Mouse (Mus musculus) cerebellum, postnatal 25 days (tissue): ENCODE measurements around the gene Cmtm1.
"Not testable (repeated sequence)": the region's sequence is repeated elsewhere in the genome, so short reads cannot be mapped to it uniquely, and the experiment has no call there.

Experiments
- DNase-seq, 2 experiments: peaks; one replicate each; pipeline ENCODE4 v3.0.0; 2021; ENCODE audit warnings: mixed read lengths in 2 of 2

Gene Cmtm1

GRCm38 (mm10) chr8:104313311-104313710, 3.4 kb upstream of the Cmtm1 start:
- DNase-seq = no peak

DNA sequence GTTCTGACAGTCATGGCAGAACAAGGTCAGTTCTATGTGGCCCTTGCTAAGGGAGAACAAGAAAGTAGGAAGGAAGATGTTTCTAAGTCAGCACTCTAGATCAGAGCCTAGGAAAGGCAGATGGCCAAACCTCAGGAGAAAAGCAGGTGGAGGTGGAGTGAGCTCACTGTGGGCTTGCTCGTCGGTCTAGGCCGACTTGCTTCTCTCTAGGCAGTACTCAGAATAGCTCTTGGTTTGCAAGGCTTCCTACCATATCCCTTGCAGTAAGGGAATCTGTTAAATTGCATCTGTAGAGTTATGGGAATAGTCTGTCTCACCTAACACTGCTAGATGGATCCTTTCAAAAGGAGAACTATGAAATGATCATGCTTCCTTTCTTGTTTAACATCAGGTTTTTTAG, 2.1 kb upstream of the Cmtm1 start:
- not testable (repeated sequence) for DNase-seq

- DNase-seq = not testable (repeated sequence)
Measured at GRCm38 (mm10) chr8:104308341-104308740, 1.6 kb downstream of the Cmtm1 start.

- DNase-seq = no peak
Measured at GRCm38 (mm10) chr8:104304962-104305361, 5.0 kb downstream of the Cmtm1 start.

- not testable (repeated sequence) for DNase-seq
Measured at GRCm38 (mm10) chr8:104302536-104302935, 7.4 kb downstream of the Cmtm1 start.

DNA sequence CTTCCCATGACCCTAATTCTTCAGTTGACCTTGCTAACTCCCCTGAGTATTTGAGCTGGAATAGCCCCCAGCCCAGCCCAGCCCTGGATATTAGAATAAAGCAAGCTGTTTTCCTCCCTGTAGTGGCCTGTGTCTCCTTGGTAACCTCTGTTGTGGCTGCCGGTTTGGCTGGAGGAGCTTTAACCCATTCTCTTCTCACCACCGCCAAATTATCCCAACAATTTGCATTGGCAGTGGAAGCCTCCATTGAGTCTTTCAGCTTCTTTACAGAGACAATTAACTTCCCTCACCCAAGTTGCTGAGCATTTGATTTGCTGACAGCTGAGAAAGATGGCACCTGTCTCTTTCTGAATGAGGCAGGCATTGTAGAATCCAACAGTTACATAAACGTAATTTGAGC, 8.4 kb downstream of the Cmtm1 start:
- DNase-seq = not testable (repeated sequence)

GRCm38 (mm10) chr8:104294396-104294795, 15.5 kb downstream of the Cmtm1 start:
- DNase-seq = no peak

GRCm38 (mm10) chr8:104293081-104293480, 16.9 kb downstream of the Cmtm1 start, which contains the start of gene Cmtm2a:
Gene Cmtm2a, minus strand, starts transcription at chr8:104293181.
- DNase-seq = not testable (repeated sequence)

DNA sequence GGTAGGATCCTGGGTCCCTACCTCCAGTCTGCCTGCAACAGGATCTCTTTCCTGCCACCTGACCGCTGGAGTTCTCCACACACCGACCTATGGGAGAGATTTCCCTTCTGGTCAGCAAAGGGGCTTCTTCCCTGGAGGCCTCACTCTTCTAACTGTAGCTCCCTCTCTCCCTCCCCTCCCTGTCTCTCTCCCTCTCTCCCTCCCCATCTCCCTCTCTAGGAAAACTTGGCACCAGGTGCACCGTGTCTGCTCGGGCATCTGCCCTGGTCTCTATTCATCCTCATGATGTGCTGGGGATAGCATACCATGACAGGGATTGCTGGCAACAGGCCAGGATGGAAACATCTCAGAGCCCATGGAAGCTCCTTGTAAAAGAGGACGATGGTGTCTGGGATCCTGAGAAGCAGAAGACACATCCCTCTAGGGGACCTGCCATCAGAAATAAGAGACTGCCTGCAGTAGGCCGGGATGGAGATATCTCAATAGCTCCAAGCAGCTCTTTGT, 41.0 kb downstream of the Cmtm1 start:
- DNase-seq = no peak

DNA sequence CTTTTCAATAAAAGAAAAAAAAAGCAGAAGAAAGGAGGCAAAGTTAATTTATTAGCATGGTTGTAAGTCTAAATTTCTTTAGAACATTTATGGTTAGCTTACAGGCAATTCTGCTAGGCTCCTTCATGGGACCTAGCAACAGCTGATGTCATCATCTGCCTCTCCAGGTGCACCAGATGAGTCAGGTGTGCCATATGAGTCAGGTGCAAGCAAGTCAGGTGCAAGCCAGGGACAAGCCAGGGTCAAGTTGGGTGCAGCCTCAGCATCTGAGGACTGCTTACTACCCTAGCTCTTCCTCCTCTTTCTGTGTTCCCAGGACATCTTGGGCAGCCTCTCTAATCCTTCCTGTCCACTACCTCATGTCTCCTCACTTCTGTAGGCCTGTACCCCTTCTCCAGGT, 41.6 kb downstream of the Cmtm1 start:
- no peak for DNase-seq

- DNase-seq = peak in 1 of 2 experiments; percentile 9
Measured at GRCm38 (mm10) chr8:104264271-104264935, 45.5 kb downstream of the Cmtm1 start.

GRCm38 (mm10) chr8:104261802-104262201, 48.1 kb downstream of the Cmtm1 start:
- not testable (repeated sequence) for DNase-seq

DNA sequence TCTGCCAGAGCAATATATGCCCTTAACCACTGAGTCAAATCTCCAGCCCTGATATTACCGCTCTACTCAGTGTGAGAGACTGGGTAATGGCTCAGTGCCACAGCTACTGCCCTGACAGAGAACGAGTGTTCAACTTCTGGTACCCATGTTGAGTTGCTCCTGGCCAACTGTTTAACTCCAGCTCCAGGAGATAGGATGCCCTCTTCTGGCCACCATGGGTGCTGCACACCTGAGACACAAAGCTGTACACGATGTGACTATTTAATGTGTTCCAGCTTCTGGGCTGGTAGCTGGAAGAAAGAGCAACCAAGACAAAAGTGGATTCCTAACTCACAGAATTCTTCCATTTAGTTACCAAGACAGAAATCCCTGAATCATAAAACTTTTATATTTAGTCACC, 56.9 kb downstream of the Cmtm1 start:
- DNase-seq = peak in 1 of 2 experiments; percentile 18

DNA sequence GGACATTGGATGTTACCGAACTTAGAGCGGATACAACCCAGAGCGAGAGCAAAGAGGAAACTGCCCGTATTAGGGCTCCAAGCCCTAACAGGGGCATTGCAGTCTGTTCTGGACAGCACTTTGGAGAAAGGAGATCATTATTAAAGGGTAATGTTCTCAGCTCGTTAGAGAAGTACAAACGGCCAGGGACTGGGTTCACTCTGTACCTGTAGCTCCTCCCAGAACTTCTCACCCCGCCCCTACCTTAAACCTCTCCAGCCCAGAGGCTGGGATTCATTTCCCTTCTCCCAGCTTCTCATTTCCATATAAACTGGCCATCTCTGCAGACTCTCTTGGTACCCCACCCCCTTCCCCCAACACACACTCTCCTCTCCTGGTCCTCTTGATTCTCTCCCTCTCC, 58.5 kb downstream of the Cmtm1 start:
- no peak for DNase-seq

DNA sequence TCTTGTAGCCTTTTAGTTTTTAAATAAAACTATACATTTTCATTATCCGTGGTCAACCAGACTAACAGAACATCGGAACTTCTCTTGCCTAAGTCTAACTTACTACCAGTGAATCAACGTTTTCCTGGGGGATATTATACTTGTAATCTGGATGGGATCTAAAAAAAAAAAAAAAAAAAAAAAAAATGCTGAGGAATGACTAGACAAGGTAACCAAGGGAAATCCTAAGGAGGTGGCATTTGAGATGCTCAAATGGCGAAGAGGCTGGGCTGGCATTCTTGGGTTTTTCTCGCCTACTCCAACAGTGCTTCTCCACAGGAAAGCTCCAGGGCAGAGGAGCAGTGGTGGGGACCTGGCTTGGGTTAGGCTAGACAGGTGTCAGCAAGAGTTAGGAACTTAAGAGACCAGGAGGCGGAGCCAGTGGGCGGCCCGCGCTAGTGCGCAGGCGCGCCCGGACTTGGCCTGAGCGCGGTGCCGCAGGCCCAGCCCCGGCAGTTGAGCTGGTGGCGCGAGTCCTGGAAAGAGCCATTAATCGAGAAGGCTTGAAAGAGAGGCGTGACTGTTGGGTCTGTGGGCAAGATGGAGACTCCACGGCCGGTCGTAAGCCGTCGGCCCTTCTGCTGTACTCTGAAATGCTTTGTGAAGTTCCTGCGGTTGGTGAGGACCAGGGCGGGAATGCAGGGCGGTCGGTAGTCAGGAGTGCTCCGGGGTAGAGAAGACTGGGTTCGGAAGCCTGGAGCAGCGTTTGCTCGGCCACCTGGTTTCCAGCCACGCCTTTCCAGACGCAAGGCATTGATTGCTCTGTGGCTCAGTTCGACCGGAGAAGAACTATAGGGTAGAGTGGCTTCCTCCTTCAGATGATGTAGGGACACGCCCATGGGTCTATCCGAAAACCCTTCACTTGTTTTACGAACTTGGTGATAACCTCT, 59.2 kb downstream of the Cmtm1 start, which contains the start of gene Cklf:
Cklf (plus strand) TSS at position 423 of the 929 bp plus-strand sequence.
- DNase-seq = peak; percentile 79 to 88

GRCm38 (mm10) chr8:104249442-104249996, 60.4 kb downstream of the Cmtm1 start:
- DNase-seq = no peak

GRCm38 (mm10) chr8:104248276-104248675, 61.7 kb downstream of the Cmtm1 start, which contains the start of gene Tk2:
Gene Tk2, minus strand, starts transcription at chr8:104248558.
- DNase-seq = peak; percentile 71 to 85

GRCm38 (mm10) chr8:104247908-104248275, 62.1 kb downstream of the Cmtm1 start:
- peak; percentile 49 to 58 for DNase-seq

DNA sequence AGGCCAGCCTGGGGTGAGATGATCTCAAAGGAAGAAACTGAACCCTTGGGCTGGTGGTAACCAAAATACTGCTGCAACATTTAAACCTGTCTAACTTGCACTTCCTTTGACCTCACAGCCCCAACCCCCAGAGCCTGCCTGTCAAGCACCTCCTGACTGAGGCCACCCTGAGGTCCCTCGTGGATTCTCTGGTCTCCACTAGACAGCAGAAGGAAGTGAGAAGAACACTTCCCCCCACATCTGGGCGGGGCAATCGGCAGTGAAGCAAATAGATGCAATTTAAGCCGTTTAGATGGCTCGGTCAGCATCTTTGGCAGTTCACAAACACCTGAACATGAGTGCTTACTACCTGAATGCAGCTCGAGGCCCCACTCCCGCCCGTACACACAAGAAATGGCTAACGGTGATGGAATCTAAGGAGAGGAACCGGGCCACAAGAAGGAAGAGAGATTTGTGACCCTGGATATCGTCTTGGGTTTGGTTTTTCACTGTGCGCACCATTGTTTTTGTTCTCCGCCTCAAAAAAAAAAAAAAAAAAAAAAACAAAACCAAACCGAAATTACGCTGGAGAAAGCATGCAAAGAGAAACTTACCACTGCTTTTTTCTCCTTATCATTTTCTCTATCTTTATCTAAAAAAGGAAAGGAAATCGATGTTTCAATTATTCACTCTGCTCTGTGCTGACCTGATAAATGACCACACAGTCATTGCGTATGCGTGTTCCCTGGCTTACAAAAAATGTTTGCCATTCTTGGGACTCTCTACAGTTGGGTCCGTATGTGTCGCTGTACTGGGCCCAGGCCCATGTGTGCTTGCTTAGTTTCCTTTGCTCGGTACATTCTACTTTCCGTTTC, 62.7 kb downstream of the Cmtm1 start:
- DNase-seq = no peak

DNA sequence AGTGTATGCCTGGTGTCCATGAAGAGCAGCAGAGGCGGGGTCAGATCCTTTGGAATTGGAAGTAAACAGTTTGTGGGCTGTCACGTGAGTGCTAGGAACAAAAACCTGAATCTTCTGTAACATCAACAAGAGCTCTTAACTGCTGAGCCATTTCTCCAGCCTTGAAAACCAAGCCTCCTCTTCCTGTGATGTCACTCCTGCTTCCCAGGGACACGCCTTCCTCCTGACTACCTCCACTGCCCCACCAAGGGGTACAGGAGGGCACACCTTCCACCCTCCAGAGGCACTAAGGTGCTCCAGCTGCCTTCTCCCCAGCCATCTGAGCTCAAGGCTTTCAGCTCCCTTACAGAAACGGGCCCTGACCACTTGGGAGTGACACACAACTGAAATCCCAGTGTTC, 63.3 kb downstream of the Cmtm1 start:
- DNase-seq = no peak
